Mouse (Mus musculus): ENCODE measurements around the gene Smim24.

Gene Smim24

DNA sequence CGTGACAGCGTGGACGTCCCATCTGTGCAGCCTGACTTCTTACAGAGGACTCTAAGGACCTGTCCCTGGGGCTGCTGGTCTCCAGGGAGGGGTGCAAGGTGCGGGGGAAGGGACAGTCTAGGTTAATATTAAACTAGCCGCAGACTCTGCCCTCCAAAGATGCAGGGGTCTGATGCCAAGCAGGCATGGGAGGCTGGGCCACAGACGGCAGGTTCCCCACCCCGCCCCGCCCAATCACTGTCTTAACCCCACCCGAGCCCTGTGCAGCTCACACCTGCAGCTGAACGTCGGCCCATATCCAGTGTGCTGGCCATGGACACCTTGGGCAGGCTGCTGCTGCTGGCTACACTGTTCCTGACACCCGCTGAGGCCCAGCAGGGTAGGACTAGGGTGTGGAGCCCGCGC, at the start of gene Smim24:
Gene Smim24 (plus strand): TSS at position 271 of the 405 bp plus-strand sequence.
- no peak for DNase-seq

DNA sequence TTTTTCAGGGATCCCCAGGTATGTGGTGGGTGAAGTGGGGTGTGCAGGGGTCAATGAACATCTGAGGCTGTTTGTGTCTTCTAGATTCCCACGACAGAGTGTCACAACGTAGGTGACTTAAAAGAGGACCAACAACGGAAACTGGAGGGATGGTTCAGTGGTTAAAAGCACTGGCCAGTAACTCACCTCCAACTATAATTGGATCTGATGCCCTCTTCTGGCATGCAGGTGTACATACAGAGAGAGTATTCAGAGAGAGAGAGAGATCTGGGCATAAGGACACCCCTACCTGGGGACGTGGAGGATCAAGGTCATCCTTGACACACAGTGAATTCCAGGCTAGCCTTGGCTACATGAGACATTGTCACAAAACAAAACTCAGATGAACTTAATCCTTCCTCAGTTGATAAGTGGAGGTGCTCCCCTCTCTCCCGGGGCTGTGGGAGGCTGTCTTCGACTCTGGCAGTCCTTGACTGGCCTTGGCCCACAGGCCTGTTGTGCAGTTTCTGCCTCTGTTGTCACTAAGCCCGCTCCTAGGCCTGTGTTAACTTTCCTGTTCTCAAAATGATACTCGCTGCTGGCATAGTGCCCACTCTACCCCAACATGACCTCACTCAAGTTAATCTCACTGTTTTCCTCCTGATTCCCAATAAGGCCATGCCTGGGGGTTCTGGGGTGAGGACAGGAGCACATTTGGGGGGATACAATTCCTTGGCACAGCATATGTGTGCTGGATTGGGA, 48.3 kb upstream of the Smim24 start:
- DNase-seq, result no peak

DNA sequence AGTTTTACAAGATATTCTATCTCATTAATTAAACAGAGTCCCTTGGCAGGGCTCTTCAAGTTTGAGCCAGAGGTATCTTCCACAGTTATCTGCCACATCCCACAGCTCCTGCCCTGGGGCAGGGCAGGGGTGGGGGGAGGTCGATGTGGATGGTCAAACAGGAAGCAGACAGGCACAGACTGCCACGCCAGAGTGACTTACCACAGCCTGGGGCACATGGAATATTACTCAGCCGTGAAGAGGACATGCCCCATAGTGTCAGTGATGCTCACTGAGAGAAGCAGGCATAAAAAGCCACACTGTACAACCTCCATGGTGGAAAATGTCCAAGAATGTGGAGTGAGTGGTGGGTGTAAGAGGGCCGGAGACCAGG, 47.7 kb upstream of the Smim24 start:
- no peak for DNase-seq

DNA sequence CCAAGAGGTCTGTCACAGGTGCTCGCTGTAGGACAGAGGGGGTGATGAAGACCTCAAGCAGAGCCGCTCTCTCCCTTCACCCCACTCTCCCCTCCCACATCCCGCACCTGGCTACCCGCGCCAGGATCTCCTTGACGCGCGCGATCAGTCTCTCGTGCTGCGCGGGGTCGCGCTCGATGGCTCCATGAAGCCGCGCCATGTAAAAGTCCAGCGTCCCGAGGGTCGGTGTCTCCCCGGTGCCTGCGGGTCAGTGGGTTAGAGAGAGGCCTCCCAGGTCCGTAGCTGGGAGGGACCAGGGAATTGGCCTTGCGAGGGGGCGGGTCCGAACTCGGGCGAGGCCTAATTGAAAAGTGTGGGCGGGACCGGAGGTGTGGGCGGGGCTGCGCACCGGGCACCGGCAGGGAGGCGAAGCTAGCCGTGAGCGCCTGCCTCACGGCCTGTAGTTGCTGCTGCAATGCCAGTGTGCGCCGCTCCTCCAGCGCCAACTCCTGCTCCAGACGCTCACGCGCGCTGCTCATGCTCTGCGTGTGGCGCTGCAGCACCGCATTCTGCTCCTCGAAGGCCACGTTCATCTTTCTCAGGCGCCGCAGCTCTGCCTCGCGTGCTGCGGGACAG, 46.3 kb upstream of the Smim24 start:
- DNase-seq, result peak; percentile 71

DNA sequence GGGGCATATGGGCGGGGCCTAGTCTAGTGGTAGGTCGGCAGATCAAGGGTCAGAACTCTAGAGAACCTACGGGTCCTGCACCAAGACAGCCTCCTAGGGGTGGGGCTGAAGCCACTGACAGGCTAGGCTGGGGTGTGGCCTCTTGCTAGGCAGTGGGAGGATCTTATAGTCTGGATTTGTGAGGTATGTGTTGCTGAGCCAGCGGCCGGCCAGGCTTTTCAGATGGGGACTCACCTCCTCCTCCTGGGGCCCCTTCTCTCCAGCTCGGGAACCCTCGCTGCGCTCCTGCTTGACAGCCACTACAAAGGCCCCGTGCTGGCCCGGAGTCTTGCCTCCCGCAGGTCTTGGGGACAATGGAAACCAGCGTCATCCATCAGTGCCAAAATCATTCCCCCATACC, 43.7 kb upstream of the Smim24 start:
- no peak for DNase-seq

DNA sequence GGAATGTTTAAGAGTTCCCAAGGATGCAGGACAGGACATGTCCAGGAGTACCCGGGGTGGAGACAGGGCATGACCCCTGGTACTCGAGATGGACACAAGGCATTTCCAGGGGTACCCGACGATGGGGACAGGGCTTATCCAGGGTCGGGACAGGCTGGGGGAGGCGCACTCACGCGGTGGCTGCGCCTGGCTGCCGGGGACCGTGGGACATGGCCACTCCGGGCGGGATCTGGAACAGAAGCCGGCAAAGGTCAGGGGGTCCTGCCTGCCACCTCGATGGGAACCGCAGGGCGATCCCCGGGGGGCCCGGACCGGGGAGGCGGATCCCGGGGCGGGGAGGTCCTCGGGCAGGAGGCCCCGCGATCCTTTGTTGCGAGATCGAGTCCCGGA, 42.9 kb upstream of the Smim24 start:
- no peak for DNase-seq

DNA sequence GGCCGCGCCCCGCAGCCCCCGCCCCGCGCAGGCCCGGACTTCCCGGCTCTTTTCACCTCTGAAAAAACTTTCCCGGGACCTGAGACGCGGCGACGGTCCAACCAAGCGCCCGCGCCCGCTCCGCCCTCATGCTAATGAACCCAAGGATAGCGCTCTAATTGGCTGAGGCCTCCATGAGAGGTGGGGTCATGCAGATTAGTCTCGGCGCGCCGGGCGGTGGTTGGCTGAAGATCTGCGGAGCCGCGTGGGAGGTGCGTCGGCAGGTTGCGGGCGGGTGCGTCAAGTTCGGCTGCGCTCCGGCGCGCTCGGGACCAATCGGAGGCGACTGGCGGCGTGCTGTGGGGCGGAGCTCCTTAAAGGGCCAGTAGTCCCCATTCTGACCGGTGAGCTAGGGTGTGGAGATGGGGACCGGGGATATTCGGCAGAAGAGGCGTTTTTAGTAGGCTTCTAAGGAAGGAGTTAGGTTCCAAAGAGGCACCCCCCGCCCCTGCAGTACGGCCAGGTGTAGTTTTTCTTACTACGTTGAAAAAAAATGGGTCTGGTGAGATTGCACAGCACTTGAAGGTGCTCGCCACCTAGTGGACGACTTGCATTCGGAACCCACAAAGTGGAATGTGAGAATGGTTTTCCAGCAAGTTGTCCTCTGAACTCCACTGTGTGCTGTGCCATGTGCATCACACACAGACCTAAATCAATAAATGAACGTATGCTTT, 42.3 kb upstream of the Smim24 start, which contains the start of gene Hmg20b:
Gene Hmg20b (minus strand): TSS at position 130 of the 713 bp plus-strand sequence.
- peak; percentile 100 for DNase-seq

DNA sequence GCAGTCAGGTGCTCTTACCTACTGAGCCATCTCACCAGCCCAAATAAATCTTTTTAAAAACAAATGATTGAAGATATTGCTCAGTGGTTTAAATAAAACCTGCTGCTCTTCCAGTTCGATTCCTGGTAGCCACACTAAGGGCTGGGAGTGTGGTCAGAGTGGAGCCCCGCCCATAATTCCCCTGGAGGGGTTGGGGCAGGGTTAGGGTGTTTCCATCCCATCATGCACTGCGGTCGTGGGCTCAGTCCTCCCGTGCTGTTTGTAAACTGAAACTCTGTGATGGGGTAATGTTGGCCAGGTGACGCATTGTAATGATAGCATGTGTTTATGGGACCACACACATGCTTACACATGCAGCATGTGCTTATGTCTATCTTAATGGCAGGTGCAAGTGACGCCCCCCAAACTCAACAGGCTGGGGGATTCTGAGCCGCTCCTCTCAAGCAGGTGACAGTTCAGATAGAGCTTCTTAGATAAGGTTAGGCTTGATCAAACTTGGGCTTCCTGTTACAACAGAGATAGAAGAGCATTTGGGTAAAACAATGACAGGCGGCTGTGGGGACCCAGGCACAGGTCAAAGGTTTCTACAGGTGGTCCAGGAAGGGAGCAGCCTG, 41.1 kb upstream of the Smim24 start:
- no peak for DNase-seq

DNA sequence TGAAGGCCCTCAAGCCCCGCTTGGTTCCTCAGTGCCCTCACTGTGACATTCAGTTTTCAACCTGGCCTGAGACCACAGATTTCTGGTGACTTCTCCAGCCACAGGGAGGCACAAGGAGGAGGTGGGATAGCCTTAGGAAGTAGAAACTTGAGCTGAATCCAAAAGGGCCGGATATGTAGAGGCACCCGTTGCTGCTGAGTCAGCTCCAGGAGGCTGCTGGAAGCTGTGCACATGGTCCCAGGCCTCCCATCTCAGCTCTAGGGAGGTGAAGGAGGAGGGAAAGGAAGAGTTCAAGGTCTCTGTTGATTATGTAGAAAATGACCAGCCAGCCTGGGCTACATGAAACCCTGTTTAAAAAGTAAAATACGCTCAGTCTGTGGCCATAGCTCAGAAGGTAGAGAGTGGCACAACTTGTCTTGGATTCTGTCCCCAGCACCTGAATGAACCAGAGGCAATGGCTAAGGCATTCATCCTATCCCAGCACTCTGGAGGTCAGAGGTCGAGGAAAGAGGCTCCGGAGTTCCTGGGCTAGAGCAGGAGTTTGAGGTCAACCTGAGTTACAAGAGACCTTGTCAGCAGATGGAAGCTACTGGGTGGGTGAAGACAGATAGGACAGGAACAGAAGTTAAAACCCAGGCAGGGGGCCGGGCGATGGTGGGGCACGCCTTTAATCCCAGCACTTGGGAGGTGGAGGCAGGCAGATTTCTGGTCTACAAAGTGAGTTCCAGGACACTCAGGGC, 37.9 kb upstream of the Smim24 start:
- no peak for DNase-seq

DNA sequence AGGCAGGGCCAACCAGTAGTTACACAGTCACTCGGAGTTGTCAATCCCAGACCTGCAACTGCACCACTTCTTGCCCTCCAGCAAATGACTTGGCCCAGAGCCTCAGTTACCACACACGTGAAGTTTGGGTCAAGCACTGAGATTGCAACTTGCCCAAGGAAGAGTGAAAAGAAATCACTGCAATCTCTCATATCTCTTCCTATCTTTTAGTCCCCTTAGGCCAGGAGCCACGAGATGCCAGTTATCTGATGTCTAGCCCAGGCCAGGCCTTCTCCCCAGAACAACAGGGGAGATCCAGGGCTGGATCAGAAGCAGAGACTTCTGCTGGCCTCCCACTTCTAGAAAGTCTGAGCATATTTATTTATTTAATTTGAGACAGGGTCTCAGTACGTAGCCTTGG, 37.3 kb upstream of the Smim24 start:
- no peak for DNase-seq

DNA sequence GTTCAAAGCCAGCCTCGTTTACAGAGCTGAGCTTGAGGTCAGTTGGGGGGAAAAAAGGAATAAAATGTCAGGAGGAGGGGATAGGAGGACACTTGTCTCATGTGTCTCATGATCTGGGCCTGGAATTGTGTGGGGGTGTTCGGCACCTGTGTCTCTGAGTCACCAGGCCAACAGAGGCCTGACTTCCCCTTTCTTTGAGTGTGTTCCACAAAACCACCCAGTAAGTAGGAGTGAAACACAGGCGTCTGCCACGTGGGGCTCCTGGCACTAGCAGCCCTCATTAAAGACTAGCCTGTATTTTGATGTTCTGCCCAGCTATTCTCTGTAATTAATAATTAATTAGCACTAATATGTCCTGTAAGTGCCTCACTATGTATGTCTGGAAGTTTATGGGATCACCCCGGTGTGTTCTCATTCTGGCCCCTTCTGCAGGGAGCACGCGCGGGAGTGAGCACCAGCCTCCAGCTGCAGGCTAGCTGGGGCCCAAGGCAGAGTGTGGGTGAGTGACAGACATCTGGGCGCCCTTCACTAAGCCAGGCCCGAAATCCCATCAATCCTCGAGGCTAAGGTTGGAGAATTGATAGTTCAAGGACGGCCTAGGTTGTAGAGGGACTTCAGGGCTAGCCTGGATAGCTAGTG, 36.4 kb upstream of the Smim24 start:
- DNase-seq, result no peak

DNA sequence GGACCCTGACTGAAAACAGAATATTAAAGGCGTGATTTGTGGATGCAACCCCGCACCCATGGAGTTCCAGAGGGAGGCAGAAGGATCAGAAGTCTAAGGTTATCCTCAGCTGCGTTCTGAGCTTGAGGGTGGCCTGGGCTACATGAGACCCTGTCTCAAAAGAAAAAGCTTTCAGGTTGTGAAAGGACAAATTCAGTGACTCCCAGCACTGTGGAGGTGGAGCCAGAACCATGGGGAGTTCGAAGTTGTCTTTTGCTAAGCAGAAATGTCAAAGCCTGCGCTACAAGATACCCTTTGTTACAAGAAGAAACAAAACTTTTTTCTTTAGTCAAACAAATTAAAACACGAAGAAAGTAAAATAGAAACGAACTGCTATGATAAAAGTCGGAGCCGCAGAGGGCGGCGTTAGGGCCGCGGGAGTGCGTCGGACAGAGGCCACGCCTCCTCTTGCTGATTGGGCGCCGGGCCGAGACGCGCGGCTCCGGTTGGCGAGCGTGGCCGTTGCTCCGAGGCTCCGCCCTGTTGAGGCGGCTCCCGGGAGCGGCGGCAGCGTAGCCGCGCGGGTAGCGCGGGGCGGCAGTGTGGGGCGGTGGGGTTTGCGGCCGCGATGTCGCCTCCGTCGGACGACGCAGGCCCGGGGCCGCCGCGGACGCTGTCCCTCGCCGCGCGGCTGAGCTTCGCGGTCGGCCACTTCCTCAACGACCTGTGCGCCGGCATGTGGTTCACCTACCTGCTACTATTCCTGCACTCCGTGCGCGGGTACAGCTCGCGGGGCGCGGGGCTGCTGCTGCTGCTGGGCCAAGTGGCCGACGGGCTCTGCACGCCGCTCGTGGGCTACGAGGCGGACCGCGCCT, 35.6 kb upstream of the Smim24 start, which contains the start of gene Mfsd12:
Gene Mfsd12 (plus strand): TSS at position 501 of the 854 bp plus-strand sequence.
- DNase-seq, result peak; percentile 93

DNA sequence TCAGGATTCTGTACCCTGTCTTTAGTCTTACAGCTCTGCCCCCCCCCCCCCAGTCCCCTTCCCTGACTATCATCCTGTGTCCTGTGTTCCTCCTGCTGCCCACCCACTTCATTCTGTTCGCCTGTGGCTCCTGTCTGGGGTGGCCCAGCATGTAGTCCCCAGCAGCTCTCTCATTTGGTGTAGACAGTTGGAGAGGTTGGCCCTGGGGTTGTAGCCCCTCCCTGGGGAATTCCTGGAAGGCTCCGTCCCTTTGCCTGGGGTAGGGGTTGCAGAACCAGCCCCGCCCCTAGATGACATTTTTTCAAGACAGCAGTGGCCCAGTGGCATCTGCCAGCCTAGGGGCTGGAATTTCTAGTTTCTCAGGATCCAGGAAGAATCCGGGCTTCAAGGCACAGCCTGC, 34.6 kb upstream of the Smim24 start:
- DNase-seq, result no peak

DNA sequence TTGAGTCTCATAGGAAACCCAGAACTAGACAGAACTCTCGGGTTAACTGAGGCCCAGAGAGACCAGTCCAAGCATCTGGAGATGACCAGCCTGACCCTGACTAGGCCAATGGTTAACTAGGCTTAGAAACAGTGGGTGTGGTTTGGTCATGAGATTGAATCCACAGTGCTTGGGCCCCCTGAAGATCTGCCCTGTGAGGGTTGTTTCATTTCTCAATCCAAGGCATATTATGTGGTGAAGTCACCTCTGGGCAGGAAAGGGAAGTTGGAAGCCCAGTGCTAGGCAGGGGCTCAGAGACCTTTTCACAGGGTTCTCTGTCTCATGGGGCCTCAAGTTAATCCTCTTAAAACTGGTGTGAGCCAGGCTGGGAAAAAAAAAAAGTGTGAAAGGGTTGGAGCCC, 34.0 kb upstream of the Smim24 start:
- DNase-seq, result no peak

DNA sequence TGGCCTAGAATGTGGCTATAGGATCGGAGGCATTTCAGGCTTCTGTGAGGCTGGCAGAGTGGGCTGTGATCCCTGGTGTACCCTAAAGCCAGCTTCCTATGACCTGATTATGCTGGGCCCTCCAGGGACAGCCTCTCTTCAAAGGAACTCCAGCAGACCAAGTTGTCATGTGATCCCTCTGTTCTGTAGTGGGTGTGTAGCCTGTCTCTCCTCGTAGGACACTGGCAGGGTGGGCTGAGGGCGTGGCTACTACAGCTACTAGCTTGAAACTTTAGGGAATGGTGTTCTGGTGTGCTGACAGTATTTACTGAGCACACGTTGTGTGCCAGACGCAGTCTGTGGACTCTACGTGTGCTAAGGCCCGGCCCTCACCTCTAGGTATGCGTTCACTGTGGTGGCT, 32.1 kb upstream of the Smim24 start:
- DNase-seq, result no peak

DNA sequence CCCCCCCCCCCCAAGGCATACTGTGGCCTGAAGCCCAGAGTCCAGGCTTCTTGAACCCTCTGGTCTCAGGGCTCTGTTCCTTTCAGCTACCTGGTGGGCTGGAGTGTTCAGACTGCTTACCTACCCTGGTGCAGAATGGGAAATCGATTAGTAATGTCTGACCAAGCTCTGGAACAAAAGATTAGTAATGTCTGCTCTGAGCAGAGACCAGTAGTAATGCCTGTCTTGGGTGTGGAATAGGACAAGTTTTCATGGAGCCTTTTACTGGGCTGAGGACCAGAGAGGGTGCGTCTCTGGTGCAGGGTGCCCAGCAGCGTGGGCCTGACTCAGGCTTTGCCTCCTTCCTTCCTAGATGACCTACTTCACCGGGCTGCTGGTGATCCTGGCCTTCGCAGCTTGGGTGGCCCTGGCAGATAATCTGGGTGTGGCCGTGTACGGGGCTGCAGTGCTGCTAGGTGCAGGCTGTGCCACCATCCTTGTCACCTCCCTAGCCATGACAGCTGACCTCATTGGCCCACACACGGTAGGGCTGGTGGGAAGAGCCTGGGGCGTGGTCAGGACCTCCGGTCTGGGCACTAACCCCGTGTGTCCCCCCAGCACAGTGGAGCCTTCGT, 30.4 kb upstream of the Smim24 start:
- no peak for DNase-seq

DNA sequence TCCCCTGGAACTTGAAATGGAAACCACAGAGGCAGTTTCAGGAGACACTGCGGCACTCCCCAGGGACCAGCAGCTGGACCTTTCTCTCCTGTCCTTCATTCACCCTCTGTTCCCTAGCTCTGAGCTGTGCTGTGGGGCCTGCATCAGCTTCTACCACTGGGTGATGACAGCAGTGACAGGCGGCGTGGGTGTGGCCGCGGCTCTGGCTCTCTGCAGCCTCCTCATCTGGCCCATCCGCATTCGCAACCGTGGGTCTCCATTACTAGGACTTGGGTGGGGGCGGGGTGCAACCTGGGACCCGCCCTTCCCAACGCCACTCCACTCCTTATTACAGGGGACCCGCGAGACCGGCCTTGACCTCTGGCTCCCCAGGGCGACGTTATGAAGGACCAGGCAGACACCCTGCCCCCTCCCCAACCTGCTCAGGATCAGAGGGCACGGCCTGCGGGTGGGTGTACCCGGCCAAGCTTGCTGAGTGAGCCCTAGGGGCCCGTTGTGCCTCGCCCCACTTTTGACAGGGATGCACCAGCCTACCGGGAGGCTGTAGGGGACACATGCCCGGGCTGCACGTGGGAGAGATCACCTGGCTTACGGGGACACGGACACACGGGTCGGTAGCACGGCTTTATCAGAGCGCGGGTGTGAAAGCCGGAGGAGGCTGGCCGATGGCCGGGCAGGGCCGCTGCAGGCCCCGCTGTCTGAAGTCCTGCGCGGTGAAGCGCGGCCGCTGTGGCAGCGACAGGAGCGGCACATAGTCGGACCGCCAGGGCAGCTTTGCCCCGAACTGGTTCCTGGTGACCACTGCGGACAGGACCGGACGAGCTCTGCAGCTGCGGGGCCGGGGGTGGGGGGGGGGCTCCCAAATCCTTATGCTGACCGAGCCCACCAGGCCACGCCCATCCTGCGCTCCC, 29.2 kb upstream of the Smim24 start:
- no peak for DNase-seq

DNA sequence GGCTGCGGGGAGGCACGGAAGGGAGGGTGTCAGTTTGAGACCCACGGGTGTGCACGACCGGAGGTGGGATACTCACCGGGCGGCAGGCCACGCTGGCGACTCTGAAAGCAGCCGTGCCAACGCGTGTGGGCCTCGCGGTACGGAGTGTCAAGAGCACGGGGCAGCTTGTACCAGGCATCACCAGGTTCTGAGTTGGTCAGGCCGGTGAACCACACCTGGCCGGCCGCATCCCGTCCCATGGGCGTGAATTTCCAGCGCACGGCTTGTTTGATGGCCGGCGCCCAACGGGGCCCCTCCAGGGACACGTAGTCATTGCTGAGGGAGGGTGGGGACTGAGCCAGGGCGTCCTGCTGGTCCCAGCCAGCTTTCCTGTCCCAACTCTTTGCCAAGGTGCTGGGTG, 28.2 kb upstream of the Smim24 start:
- DNase-seq, result no peak

DNA sequence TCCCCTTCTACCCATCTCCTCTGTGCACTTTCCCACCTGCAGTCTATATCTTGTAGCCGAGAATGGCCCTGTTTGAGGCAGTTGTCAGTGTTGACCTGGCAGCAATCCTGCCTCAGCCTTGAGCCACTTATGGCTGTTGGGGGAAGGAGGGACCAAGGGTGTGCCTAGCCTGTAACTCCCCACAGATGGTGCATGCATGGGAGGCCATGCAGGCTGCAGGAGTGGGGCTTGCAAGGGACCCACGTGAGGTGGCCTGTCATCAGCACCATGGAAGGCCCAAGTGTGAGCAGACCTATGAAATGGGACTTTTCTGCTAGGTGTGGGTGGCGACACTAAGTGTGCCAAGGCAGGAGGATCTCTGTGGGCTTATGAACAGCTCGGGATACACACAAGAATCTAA, 27.8 kb upstream of the Smim24 start:
- DNase-seq, result peak; percentile 63
